Mouse (Mus musculus) embryo, embryonic 10.5 days (tissue): ENCODE data around the gene Gm28827.
"Not testable (repeated sequence)": the region's sequence is repeated elsewhere in the genome, so short reads cannot be mapped to it uniquely, and the experiment has no call there.

Experiments
- DNase-seq: peaks from one replicate; pipeline ENCODE4 v3.0.0-alpha.2; 2015; ENCODE audit warnings: low spot score

The Gm28827 gene

DNA sequence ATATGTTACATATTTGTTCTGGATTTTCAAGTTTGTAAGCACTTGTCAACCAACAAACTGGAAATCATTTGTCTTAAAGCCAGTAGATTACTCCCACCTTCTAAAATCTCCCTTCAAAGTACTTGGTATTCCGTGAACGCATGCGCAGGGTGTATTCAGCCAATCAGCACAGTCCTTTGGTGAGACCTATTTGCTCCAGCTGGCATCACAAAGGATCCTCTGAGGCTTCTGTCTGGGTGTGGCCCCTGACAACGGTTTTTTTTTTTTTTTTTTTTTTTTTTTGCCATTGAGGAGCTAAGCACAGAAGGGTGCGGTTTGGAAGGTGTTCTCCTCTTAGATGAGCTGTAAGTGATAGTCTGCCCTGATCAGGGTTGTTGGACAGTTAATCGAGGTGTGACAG is at the start of gene Gm28827:
TSS of gene Gm28827 (plus strand) at position 301 of the 400 bp plus-strand sequence.
- DNase-seq: not testable (repeated sequence)
